Mouse (Mus musculus) regulatory T cell (primary cell): ENCODE results near the gene Arid3b.

ENCODE experiments used
- in situ Hi-C: fragments of 300-600 bp; cut with MboI, MseI; formaldehyde crosslinking; loops from one replicate; pipeline ENCODE4 v1.15.1; 2025; ENCODE audit warnings: high pct_unique_total_duplicates

Gene Arid3b

DNA sequence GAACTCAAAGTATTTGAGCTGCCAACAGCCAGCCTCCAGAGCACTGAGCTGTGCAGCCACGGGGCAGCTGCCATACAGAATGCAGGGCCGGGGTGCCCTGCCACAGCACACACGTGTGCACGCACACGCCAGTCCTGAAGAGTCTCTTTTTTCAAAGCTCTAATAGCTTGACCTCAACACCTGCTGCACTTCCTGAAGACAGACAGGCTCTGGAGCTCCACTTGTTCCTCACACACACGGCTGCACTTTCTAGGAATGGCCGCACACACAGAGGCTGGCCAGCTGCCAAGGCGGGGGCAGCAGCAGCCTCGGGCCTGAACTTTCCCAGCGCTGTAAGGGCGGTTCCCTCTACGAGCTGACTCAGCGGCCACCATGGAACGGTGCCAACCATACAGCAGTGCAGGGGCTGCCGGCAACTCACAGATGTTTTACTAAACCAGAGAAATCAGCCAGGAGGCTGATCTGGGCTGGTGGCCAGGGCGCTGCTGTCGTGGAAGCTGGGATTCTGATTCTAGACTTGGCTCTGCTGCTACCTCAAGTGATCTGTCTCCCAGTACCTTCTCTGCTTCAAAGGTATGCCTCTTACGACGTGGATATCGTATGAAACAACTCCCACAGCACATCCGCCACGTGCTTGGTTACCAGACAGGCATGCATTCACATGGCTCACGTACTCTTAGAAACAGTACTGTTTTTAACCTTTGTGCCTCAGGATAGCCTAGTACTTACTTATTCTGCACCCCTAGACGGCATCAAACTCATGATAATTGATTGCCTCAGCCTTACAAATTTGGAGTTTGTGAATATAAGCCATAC lies 5.1 kb downstream of the Arid3b start:
- in situ Hi-C loops: loop anchor here (25.0 kb wide), 1 partner anchor 756 kb away; the partner anchor contains the start of gene Nptn

DNA sequence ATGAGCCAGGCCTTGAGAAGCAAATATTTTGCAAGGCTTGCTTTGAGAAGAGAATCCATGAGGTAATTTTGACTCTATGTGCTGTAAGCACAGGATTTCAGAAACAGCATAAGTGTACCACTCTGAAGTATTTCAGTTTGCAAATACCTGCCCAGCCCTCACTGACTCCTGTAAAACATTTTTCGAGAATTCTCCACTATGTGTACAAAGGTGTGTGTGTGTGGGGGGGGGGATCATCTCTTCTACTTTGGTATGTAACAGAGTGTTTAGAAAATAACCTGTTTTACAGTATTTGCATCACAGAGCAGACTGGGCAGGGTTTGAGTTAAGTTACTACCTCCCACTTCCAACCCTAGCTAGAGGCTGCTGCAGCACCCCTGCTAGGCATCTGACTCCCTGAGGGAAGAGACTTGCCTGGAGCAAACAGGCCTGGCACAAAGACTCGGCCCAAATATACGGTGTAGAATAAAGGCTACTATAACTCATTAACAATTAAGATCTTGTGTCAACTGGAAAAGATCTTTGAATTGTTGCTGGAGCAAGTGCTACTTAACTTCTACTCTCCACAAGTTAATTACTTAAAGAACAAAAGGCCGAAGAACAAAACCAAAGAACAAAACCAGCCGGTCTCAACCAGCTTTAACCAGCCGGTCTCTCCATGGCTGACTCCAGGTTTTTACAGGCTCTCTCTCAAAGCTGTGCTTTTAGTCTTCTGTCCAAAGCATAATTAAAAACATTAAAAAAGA lies 6.6 kb downstream of the Arid3b start:
- in situ Hi-C loops: loop anchor here (25.0 kb wide), 1 partner anchor 757 kb away; the partner anchor contains the start of gene Nptn

DNA sequence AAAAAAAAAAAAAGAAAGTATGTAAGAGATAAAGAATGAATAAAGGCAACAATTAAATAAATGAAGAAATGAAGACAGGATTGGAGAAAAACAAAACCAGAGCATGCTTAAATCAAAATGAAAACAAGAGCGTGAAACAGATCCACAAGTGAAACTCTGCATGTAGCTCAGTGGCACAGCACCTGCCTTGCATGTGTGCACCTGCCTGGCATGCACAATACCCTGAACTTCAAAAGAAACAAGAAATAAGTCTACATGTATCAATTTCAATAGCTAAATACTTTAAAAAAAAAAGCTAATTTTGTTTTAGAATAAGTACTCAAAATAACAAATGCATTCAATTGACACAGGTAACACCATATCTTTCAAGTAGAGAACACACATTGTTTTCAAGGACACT lies 13.2 kb downstream of the Arid3b start:
- in situ Hi-C loops: no loop called here

DNA sequence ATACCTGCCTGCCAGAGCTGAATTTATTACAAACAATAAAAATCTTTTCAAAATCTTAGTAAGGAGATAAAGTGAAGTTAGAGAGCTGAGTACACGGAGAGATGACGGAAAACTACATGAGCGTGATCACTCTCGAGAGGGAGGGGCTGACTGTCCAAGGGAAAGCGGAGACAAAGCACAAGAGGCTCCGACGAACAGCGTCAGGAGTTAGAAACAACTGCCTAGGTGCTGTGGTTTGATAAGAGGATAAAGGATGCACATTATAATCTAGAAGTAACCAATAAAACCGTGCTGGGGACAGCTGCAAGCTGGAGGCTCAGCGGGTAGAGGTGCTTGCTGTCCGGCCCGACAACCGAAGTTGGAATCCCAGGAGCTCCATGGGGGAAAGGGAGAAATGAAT lies 13.8 kb downstream of the Arid3b start:
- in situ Hi-C loops: no loop called here

DNA sequence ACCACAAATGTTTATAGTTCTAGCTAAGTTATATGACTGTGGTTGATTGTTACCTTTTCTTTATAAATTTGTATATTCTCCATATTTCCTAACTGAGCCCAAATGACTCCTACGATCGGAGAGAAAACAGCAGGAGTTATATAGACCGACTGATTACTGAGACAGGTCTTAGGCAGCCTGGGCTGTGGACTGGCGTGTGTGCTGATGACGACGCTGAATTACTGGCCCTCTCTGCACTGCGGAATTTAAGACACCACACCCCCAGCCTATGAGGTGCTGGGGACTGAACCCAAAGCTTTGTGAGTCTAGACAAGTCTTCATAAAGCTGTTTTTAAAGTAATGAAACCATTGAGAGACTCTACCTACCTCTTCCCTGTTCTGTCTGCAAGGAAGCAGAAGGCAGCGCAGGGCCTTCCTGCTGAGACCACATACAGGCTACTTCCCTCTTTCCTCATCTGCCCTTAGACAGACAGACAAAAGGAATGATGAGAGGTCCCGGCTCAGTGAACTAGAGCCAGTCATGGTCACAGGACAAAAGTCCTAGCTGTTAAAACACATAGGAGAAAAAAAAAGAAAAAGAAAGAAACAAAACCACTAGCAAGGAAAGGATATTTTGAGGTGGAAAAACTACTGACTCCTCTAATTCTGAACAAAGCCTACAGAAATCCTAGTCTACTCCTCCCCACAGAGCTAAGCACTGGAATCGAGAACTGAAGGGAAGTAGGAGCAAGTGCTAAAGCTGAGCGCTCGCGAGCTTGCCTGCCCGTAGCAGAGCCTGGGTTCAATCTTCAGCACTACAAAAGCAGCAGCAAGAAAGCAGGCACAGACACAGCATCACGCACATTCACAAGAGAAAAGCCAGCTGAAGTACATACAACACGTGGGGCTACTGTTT lies 16.2 kb downstream of the Arid3b start:
- in situ Hi-C loops: no loop called here

DNA sequence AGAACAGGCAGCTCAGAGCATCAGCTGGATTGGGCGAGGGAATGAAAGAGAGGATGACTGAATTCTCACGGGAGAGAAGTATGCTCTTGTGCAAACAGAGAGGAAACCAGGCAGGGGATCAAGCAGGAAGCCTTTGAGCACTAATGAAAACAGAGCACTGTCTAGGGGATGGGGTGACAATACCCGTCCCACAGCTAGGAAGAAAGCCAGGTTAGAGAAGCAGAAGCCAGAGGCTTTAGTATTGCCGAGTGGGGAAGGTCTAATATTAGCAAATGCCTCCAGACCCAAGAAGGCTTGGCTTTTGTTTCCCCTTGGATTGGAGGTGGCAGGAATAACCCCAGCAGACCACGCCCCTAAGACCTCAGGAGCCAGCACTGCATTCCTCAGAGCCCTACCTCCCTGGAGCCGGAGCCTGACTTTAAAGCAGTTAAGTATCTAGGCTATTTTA lies 19.3 kb downstream of the Arid3b start:
- in situ Hi-C loops: no loop called here

DNA sequence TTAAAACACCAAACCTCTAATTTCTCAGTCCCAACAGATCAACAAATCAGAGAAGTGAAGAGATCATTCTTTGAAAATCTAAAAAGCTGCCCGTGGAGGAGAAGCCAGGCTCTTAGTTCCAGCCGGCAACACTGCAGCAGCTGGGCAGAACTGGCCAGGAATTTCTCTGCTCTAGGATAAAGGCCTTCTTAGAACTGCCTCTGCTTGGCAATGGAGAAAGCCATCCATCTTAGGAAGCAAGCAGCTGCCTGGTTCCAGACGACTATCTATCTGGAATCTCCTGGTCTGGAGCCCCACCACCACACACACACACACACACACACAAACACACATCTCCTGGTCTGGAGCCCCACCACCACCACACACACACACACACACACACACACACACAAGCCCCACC lies 21.7 kb downstream of the Arid3b start:
- in situ Hi-C loops: no loop called here

DNA sequence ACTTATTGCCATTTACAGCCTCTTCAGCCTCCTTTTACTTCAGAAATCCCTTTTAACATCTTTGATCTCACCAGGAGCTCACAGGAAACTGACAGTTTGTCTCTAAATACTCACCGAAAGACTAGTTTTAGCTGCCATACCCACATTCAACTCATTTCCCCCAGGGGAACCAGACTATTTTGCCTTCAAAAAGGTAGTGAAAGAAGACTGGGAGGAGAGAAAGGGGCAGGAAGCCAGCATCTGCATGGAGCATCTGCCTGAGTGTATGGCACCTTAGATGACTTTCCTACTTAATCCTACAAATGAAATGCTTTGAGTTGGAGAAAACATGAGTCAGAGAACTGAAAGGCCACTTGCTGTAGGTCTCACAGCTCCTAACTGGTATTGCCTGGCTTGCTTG lies 22.6 kb downstream of the Arid3b start:
- in situ Hi-C loops: no loop called here

DNA sequence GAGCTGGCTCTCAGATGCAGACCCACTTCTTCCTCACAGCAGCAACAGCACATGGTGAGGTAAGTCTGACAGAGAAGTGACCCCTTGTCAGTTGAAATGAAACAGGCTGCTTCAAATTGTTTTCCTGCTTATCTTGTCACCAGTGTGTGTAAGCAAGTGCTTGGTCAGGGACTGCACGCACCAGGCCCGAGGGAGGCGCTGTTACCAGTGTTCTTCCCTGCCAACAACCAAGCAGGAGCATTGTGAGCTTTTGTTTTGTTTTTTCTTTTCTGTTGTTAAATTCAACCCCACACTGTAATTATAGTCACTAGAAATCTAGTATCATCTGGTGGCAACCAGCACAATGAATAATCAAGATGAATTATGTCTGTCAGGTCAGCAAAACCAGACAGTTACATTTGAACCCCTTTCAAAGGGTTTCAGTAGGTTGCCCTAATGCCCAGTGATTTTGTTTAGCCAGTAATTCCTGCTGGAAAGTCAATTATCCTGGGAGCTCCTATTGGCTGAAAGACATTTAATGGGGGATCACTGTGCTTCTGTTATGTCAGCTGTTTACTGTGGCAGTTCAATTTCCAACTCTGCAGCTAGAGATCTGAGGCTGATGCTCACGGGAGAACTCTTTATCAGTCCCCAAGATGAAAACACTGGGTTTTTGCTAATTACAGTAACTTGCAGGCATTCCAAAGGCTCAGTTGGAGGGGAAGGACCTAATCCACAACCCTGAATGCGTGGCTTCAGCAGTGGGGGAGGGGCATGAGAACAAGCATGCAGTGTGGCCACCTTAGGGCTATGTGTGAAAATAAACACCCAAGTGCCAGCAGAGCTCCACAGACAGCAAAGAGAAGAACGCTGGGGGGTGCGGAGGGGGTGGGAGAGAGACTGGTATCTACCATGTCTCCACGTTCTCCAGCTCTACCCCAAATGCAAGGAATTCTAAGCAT lies 24.5 kb downstream of the Arid3b start:
- in situ Hi-C loops: no loop called here

DNA sequence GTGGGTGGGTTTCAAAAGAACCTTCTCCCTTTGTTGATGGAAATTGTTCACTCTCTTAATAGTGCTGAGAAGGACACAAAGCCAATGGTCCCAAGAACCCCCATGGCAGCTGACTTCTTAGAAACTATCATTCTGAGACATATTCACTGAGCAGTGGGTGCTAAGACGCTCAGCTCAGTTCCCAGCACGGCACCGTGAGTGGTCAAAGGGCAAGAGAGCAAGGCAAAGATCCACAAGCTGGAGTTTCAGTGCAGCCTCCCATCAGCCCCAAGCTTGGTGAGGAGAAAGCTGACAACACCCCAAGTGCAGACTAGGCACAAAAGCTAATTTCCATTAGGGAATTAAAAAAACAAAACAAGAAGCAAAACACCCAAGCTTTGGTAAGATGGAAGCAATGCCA lies 25.9 kb downstream of the Arid3b start:
- in situ Hi-C loops: no loop called here

DNA sequence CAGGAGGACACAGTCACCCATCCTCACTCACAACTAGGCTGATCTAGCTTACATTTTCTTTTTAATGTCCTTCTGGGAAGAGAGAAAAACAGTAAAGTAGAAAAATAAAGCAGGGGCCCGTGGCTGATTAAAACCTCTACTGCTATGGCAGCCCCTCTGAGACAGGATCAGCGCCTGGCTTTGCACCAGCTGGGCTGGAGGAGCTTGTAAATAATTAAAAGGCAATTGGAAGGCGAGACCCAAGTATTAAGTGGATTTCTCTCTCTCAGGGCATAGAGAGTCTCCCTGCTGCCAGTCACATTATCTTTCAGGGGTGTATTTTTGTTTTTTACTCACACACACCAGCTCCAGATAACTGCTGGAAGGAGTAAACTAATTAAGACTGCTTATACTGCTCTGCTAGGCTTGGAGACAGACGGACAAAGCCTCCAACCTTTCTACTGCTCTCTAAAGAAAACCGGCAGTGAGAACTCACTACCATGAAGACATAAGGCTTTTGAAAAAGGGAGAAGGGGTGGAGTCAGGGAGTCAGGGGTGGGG lies 27.8 kb downstream of the Arid3b start:
- in situ Hi-C loops: loop anchor here (5.0 kb wide), 1 partner anchor 38 kb away; no protein-coding TSS in a partner anchor

DNA sequence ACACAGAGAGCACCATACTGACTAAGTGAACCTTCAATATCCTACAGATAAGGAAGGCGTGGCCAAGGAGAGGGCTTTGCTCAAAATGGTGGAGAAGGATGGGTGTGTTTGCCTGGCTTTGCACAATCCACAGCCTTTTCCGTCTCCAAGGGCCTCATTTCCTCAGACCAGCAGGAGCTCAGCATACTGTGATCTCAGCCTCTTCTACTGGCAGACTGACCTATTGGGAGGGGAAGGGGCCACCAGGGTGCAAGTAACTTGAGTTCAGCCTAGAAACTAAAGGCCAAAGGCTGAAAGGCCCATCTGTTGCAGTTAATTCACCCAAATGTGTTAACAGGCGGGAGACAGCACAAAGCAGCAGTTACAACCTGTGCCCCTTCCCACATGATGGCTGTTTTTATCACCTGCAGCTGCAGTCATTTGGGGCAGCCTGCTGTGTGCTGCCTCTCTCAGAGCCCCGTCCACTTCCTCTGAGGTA lies 29.4 kb downstream of the Arid3b start:
- in situ Hi-C loops: loop anchor here (5.0 kb wide), 1 partner anchor 40 kb away; no protein-coding TSS in a partner anchor

DNA sequence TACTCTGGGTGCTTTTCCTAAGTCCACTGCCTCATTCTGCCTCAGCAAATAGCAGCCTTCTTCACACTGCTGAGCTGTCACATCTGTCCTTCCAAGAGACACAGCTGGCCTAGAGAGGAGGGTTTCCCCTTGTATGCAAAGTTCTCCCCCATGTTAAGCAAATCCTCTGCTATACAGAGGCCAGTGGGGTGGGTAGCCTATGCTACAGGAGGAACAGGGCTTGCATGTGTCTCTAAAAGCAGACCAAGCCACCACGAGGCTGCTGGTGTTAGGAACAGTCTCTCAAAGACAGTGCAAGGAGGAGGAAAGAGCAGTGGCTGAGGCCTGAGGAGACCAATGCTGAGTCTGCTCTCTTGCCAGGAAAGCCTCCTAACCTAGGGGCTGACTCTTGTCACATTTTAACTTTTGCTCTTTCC lies 30.5 kb downstream of the Arid3b start:
- in situ Hi-C loops: loop anchor here (5.0 kb wide), 1 partner anchor 41 kb away; no protein-coding TSS in a partner anchor

DNA sequence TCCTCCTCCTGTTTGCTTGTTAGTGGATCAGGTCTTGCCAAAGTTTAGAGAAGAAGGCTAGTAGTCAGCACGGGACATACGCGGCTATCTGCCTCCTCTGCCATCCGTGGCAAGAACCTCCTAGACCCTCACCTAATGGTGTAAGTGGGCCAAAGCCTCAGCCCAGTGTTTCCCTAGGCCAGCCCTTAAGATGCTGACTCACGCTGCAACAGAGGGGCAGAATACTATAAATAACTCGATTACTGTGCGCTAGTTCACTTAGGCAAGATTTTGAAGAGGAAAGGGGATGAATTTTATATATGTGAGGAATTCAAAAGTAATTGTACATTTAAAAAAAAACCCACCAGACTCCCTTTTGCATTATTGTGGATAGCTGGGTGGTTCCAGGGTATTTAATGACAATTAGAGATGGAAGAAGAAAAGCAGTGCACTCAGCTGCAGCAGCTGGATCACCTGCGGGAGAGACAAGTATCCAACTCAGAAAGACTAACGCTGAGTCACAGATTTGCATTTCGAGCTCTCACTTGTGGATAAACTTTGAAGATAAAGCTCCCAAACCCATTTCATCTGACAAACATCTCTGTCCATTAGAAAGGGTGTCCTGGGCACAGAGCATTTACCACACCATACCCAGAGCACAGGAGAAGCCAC lies 31.4 kb downstream of the Arid3b start:
- in situ Hi-C loops: loop anchor here (5.0 kb wide), 1 partner anchor 42 kb away; no protein-coding TSS in a partner anchor

DNA sequence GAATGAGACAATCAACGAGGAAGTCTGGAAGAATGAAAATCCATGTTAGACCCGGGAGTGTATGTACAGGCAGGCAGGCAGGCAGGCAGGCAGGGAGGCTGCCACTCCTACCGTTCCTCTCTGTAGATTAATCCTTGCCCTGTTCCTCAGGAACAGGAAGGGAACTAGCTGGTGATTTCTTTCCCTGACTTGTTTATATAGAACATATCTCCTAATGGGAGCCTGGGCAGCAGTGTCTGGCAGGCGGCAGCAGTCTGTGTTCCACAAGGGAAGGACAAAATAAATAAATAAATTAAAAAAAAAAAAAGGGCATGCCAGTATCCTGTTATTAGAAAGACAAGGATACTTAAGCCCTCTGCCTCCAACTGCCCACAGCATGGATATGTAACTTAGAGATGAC lies 32.8 kb downstream of the Arid3b start:
- in situ Hi-C loops: no loop called here

DNA sequence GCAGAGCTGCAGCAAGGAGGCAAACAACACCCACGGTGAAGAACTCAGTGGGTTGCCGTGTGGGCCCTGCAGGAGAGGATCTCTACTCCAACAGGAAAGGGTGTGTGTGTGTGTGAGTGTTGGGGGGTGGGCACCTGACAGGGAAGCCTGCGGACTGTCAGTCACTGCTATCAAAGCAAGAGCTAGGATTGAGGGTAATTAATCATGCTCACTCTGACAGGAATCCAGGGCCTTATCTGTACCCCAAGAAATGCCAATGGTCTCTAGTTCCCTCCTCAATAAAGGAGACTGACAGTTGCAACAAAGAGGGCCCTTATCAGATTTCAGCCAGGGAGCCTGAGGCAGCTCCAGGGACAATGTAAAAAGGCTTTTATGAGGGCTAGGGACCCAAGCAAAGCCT lies 33.5 kb downstream of the Arid3b start:
- in situ Hi-C loops: no loop called here

DNA sequence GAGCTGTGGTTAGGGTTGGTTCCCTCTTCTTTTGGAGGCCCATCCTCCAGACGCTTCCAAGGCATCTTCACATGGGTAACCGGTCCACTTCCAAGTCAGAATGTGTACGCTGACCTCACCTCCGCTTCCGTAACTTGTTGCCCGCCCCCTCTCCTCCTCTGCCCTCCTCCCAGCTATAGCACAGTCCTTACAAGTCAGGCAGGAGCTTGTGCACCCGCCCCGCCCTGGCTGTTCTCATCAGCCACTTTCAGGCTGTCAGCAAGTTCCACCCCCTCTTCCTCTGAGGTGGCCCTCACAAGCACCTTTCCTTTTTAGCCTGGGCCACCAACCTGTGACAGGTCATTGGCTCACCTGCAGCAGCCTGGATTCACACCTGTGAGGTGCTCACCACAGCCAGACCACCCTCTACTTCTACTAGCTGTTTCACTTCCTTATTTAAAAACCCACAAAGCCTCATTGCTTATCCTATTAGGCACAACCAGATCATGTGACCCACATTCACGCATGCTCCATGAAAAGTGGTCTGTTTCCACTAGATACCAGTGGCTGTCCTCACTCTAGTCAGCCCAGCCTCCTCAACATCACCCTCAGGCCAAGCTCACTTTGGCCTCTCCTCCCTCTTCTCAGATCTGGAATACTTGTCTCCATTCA lies 36.1 kb downstream of the Arid3b start:
- in situ Hi-C loops: no loop called here

DNA sequence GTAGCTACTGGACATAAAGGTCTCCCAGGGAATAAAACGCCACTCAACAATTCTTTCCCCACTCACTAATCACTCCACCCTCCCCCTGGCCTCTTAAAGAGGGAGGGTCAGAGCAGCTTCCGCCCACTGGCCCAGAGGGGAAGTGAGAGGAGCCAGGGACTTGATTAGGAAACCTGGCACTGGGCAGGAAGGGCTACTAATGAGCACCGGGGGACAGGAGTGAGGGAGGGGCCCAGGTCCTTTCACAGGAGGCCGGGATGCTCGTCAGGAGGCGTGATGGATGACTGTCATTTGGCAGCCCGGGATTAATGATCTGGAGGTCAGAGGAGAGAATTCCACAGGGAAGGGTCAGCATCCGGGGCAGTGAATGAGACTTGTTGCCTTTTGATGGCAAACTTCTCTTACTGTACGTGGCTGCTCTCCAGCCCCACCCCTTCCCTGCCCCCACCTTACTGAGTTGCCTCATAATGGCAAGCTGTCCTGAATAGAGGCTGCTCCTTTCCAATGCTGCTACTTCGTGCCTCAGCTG lies 37.8 kb downstream of the Arid3b start:
- in situ Hi-C loops: no loop called here

DNA sequence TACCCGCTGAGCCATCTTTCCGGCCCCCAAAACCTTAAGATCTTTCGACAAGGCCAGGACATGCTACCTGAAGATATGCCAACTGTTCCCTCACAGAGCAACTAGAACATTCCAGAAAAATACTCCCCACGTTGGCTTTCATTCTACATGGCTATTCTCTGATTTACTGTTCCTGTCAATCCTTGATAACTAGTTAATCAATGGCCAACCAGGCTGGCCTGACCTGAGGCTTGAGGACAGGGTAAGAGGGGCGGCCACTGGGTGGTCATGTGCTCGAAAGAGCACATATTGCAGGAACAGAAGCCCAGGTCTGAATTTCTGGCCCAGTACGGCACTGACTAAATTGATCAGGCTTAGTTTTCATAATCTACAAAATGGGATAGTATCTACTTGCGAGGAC lies 39.1 kb downstream of the Arid3b start:
- in situ Hi-C loops: no loop called here
